Mouse (Mus musculus): ENCODE results near the gene Spata7.

GRCm38 (mm10) chr12:98628260-98628970 lies 458 bp downstream of the Spata7 start:
- TF ChIP-seq CTCF (IDR thresholded peaks at IDR 0.05; ENCODE audit: insufficient read depth, low read depth, low read length) (no peak), POLR2A (IDR thresholded peaks at IDR 0.05; ENCODE audit: insufficient read depth, low read depth, low read length) (no peak)

All from olfactory bulb, adult 2 months (tissue).